Mouse (Mus musculus) urinary bladder, postnatal 10 days (tissue): ENCODE measurements around the gene Itga8.

ENCODE experiments used
- DNase-seq: peaks from one replicate; pipeline ENCODE4 v3.0.0; 2022; ENCODE audit warnings: low spot score

Itga8 gene

DNA sequence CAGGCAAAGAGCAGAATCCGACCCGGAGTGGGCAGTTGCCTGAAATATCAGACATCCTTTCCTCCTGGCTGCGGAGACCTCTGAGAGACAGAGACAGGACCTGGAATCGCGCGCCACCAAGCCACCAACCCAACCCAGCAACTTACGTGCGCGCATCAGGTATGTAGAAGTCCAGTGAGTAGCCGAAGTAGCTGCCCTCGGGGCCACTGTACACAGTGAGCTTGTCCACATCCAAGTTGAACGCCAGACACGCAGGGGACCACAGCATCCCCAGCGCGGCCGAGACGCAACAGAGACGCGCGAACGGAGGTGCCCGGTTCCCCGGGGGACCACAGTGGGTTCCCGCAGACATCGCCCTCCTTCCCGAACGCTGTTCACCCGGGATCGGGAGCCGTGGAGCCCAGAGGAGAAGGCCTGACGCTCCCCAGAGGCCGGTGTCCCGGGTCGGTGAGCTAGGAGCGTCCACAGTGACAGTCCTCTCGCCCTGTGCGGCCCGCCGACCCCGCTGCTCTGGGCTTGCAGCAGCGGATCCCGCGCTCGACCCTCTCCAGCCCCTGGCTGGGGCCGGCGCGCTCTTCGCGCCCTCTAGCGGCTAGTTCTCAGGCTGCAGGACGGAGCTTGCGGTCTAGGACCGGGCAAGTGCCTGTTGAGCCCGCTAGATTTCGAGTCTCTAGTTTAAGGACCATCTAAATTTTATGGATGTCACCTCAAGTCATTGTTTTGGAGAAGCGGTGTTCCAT lies at the start of gene Itga8:
Itga8 (minus strand) TSS at position 492 of the 740 bp plus-strand sequence.
- DNase-seq, result peak; percentile 58

GRCm38 (mm10) chr2:12348914-12349313 lies 47.2 kb upstream of the Itga8 start:
- no peak for DNase-seq

- no peak for DNase-seq
Measured at GRCm38 (mm10) chr2:12331962-12332361, 30.2 kb upstream of the Itga8 start.

DNA sequence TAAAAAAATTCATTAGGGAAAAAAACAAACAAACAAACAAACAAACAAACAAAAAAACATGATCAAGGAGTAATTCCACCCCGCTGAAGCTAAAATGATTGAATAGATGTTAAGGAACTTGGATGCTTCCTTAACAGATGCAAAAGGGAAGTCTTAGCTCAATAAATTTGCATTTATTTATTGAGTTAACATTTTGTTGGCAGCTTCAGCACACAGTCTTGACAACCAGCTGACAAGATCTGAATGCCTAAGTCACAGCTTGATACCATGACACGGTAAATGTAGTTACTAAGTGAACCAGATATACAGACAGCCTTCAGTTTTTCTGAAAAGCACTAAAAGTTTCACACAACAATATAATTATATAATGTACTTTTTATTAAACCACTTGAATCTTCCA lies 27.9 kb upstream of the Itga8 start:
- DNase-seq, result no peak

DNA sequence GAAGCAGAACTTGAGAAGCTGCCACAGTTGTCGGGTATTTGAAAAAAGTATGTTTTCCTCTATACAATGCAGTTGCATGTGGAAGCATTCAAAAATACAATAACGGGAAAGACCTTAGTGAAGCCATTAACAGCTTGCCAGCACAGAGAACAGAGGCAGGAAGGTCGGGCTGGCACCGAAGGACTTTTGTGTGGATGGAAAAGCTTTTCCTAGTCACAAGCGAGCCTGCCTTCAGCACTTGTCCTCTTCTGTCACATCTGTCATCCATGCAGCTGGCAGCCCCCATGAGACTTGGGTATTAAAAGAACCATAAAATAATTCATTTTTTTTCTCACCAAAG lies 27.3 kb upstream of the Itga8 start:
- DNase-seq, result no peak

DNA sequence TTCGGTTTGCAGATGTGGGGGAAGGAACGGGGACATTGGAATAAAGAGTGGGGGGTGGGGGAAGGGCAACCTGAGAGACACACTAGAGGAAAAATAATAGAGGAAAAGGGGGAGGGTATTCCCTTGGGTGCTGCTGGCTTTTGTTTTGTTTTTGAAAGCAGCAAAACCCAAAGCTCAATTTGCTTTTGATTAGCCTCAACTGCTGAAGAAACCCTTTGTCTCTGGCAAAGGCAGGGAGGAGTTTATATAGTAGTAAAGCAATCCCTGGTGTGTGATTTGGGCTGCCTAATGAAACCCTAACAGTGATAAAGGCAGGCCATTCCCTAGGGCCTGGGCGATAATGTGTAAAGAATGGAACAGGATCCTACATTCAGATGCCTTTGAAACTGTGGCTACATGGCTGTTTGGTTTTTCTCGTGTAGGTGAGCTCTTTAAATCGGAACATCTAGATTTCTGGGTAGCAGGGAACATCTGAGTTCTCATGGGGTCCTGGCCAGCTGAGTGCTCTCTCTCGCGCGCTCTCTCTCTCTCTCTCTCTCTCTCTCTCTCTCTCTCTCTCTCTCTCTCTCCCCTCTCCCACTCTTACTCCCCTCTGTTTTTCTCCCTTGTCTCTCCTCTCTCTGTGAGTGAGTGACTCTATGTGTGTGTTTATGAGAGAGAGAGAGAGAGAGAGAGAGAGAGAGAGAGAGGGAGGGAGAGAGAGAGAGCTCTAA lies 26.8 kb upstream of the Itga8 start:
- DNase-seq, result no peak

DNA sequence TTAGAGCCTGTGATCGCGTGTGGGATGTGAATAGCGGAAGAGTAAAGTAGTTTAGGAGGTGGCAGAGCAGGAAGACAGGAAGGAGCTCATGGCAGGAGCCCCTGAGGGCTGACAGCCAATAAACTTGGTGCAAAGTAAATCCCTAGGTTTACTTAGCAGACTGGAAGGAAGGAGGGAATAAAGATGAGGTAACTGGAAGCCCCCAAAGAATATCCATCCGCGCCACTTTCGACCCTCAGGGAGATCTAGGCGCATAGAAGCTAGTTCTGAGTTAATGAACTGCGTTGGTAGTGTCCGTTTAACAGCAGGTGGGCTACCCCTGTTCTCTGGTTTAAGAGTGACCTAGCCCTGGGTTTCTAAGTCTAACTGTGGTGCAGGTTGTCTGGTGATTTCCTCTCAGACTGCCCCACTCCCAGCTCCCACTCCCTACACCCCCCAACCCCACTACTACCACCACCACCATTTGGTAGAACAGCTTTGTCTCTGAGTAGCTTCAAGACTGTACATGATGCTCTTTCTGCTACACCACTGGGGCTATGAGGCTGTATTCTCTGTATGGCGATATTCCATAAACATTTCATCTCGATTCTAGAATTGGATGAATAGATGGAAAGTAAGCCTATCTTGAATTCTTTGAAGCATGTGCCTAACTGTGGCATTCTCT lies 26.1 kb upstream of the Itga8 start:
- no peak for DNase-seq

- no peak for DNase-seq
Measured at GRCm38 (mm10) chr2:12327216-12327615, 25.5 kb upstream of the Itga8 start.

- DNase-seq, result no peak
Measured at GRCm38 (mm10) chr2:12325868-12326267, 24.1 kb upstream of the Itga8 start.

DNA sequence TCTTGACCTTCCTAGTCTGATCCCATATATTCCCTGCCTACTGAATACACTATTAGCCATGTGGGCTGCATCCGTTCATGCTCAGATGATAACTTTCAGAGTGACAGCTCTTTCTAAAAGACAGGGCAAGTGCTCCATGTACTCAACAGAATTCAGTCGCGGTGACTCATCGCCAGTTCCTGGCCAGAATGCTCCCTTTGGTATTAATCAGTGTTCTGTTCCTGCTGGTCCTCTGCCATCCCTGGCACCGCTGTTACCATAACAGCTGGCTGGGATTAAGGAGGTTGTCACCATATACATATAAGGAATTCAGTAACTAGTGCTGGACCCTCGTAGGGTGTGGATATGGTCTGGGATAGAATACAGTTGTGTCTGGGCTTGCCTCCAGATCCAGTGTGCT lies 23.7 kb upstream of the Itga8 start:
- no peak for DNase-seq

DNA sequence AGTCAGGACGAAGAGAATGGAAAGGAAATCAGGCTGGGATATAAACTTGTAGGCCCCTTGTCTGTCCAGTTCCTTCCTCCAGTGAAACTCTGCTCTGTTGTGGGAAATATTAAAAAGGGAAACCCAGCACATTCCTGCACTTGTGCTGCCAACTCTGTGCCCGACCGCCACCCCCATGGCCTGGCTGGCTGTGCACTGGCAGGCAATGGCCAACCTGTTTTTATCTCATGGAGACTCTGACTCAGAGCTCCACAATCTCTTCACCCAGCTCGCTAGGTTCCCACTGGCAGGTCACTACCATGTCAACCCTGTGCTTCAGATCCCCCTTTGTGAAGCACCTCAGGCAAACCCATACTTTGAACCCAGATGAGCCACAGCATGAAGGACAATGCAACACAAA lies 19.2 kb upstream of the Itga8 start:
- no peak for DNase-seq

GRCm38 (mm10) chr2:12318715-12319114 lies 17.0 kb upstream of the Itga8 start:
- no peak for DNase-seq

DNA sequence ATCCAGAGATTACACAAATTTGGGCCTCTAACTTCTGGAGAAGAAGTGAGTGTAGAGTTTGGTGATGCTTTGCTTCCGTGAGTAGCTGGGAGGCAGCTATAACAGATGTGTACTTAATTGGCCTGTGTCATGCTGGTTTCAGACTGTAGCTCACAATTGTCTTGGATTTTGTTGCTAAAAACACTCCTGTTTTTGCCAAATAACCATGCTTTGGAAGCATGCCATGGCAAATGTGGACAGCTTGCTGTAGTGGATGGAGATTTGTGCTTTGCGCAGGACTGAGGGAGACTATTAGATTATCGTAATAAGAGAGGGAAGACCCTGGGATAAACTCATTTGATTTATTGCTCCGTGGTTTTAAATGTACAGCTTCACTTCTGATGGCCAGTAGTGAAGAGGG lies 16.3 kb upstream of the Itga8 start:
- DNase-seq, result no peak

- DNase-seq, result no peak
Measured at GRCm38 (mm10) chr2:12317343-12317742, 15.6 kb upstream of the Itga8 start.

GRCm38 (mm10) chr2:12316361-12316760 lies 14.6 kb upstream of the Itga8 start:
- DNase-seq, result no peak

GRCm38 (mm10) chr2:12314028-12314427 lies 12.3 kb upstream of the Itga8 start:
- DNase-seq, result no peak

GRCm38 (mm10) chr2:12308466-12308865 lies 6.7 kb upstream of the Itga8 start:
- DNase-seq, result no peak

DNA sequence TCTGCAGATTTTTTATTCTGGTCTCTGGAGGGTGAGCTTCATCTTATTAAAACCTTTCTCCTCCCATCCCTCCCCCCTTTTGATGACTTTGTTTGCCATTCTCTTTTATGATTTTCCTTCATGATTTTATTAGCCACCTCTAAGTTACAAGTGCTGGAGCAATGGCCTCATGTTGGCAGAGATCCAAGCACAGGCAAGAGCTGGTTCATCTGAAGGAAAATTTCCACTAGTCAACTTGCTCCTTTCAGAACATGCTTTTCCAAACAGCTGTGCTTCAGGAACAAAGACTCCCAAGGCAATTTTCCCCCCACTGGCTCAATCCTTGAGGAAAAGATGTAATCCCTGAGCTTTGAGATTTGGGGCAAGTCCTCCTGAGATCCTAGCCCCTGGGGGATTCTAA lies 5.6 kb upstream of the Itga8 start:
- DNase-seq, result no peak

DNA sequence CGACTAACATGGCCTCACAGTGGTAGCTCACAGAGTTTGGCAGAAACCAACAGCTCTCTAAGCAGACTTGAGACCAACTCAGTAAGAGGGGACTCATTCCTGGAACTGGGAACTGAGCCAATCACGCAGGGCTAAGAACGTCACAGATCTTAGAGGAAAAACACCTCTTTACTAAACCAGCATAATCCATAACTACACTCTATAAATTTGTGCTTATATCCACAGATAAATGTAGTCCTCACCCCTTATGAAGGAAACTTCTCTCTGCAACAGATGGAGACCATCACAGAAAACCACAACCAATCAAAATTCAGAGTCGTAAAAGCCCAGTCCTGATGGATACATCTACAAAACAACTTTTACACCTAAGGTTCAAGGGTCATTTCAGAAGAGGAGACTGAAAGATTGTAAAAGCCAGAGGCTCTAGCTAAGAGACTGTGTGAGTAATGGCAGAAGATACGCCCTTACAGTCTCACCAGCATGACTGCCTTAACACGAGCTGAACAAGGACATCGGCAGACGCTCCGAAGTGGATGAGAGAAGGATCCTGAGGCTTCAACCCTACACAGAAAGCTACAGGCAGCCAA lies 3.4 kb upstream of the Itga8 start:
- DNase-seq, result no peak

DNA sequence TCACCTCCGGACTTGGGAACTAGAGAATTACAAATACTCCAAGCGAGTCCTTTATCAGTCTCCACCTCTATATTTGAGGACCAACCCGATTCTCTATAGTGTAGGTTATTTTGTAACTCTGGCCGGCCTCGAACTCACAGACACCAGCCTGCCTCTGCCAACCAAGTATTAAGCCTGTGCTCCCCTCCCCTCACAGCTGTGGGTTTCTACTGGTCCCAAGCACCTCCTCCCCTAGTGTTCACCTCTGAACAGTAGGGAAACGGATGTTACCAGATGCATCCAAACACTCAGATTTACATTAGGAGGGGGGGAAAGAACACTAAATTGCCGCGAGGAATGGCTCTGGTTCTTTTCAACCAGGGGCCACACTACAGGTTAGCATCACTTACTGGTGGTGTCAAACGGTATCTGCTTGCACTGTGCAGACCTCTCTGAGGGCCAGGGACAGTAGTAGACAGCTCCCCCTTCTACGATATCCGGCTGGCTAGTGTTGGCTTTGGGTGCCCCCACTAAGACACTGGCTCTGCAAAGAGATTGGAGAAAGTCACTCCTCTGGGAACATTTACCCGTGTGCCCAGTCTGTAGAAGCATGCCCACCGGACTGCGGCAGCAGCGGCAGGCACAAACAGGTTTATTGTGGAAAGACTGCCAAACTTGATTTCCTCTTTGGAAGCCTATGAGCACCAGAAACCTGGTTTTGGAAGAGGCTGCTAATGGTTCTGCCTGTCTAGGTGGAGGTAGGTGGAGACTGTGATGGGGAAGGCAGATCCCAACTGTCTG lies 1.1 kb downstream of the Itga8 start:
- DNase-seq, result no peak

- no peak for DNase-seq
Measured at GRCm38 (mm10) chr2:12297287-12297686, 4.4 kb downstream of the Itga8 start.

DNA sequence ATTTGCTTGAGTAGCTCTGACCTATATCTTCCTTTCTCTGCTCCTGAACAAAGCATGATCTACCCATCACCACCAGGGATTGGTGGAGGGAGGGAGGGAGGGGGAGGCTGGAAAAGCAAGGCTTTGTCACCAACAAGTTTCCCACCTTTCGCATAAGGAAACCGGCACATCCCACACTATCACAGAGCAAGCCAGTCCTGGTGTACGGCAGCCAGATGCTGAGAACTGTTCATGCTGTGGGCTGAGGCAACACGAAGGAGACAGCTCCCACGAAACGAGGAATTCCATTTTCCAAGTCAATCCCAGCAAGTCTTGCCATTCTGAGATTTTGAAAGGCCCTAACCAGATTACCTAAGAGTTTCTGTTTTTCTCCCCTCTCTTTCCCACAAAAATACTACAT lies 6.6 kb downstream of the Itga8 start:
- DNase-seq, result no peak
